Mouse (Mus musculus) kidney, adult 2 months (tissue): ENCODE measurements around the gene Sdk2.

Experiments
- CTCF ChIP-seq: fragments of 200-500 bp; conservative IDR thresholded peaks from 2 replicates; pipeline ENCODE4 v1.5.1; 2011; ENCODE audit warnings: low read depth, mild to moderate bottlenecking, control low read depth, low read length, moderate library complexity, mixed read lengths; ENCODE audit not compliant: insufficient read depth, insufficient read length
- POLR2A ChIP-seq: fragments of 200-500 bp; IDR thresholded peaks from one replicate; pipeline ENCODE4 v1.6.1; 2011; ENCODE audit warnings: low read depth, low read length, control low read depth

GRCm38 (mm10) chr11:113965214-113965613, 101.6 kb downstream of the Sdk2 start:
- TF ChIP-seq POLR2A = no peak
- no peak for TF ChIP-seq CTCF
